Mouse (Mus musculus) embryonic facial prominence, embryonic 15.5 days (tissue): Measurements from ENCODE around the gene Pds5a. TPM values are rescaled to one million over a fixed set of nuclear protein-coding genes. Genes with fewer than 3 reads are reported as not detected.

Source experiments
- ATAC-seq: fragments of 200-750 bp; cut with Nextera tagmentation; 2 replicates; pipeline ENCODE4 v1.8.0; 2017; ENCODE audit warnings: low read depth, moderate TSS enrichment; ENCODE audit not compliant: insufficient number of reproducible peaks, low FRiP score, low TSS enrichment
- H3K27ac ChIP-seq: fragments of 300-500 bp; sonication (generic); replicated peaks from 2 replicates; pipeline ENCODE4 v1.5.1; 2015; ENCODE audit warnings: mild to moderate bottlenecking, inconsistent platforms
- H3K27me3 ChIP-seq: fragments of 300-500 bp; sonication (generic); 2 replicates; pipeline ENCODE4 v1.6.1; 2015; ENCODE audit warnings: inconsistent platforms
- H3K36me3 ChIP-seq: fragments of 300-500 bp; sonication (generic); 2 replicates; pipeline ENCODE4 v1.6.1; 2015; ENCODE audit warnings: mild to moderate bottlenecking, inconsistent platforms
- H3K4me1 ChIP-seq: fragments of 300-500 bp; sonication (generic); 2 replicates; pipeline ENCODE4 v1.6.1; 2015; ENCODE audit warnings: inconsistent platforms
- H3K4me2 ChIP-seq: fragments of 300-500 bp; sonication (generic); replicated peaks from 2 replicates; pipeline ENCODE4 v1.6.1; 2015; ENCODE audit warnings: mild to moderate bottlenecking, inconsistent platforms
- H3K4me3 ChIP-seq: fragments of 300-500 bp; sonication (generic); replicated peaks from 2 replicates; pipeline ENCODE4 v1.5.1; 2015; ENCODE audit warnings: mild to moderate bottlenecking, inconsistent platforms
- H3K9ac ChIP-seq: fragments of 300-500 bp; sonication (generic); 2 replicates; pipeline ENCODE4 v1.6.1; 2015; ENCODE audit warnings: inconsistent platforms
- H3K9me3 ChIP-seq: fragments of 300-500 bp; sonication (generic); replicated peaks from 2 replicates; pipeline ENCODE4 v1.6.1; 2016; ENCODE audit warnings: inconsistent platforms
- WGBS: fragments of 180-500 bp; shearing (Covaris S2); methylation state at CpG from one replicate; pipeline ENCODE4 v1.1.7; 2015; 5-methylcytosine and 5-hydroxymethylcytosine counted together
- polyA plus RNA-seq: library from polyadenylated mRNA; unstranded; fragments of >200 nt; fragmentation: Nextera tagmentation; extraction: Ambion mirVana; gene quantifications from 2 replicates; pipeline ENCODE4 v1.2.1, GENCODE M21; 2015

The Pds5a gene
- polyA plus RNA-seq, 1 experiment from 2014 or later = 57.4 TPM

DNA sequence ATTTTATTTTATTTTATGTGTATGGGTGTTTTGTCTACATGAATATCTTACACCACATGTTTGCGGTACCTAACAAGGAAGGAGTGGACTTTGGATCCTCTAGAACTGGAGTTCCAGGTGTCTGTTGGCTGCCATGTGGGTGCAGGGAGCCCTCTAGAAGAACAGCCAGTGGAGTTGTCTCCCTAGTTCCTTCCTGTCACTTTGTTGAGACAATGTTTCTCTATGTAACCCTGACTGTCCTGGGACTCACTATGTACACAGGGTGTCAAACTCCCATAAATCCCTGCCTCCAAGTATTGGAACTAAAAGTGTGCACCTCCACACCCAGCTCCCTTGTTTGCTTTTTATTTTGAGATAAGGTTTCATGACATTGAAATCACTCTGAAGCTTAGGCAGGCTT, 13.4 kb upstream of the Pds5a start:
- ATAC-seq = no peak
- no peak overlapping the region for H3K27ac ChIP-seq
- no peaks in the 10 kb centered on the region for H3K27me3 ChIP-seq
- no peak overlapping the region for H3K9ac ChIP-seq
- H3K4me1 ChIP-seq = no peaks in the 10 kb centered on the region
- no peaks in the 10 kb centered on the region for H3K9me3 ChIP-seq
- WGBS = 100% methylated on average over 1 of the region's 1 CpGs
- H3K36me3 ChIP-seq = no peaks in the 10 kb centered on the region
- no peak overlapping the region for H3K4me3 ChIP-seq
- no peak overlapping the region for H3K4me2 ChIP-seq

DNA sequence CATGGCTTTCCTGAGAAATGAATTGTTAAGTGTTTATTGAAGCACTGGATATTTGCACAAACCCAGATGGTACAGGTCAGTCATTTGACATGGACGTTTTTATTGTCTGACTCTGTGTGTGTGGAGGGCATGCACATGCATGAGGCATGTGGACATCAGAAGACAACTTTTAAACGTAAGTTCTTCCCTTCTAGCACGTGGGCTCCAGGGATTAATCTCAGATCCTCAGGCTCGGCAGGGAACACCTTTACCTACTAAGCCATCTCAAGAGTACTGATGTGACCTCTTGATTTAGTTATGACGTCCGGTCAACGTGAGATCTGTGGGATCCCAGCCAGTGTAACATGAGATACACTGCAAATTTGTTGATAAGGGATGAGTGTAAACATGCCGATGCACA, 12.2 kb upstream of the Pds5a start:
- H3K9me3 ChIP-seq = no peaks in the 10 kb centered on the region
- H3K27me3 ChIP-seq = no peaks in the 10 kb centered on the region
- ATAC-seq = no peak
- H3K9ac ChIP-seq = no peak overlapping the region
- no peak overlapping the region for H3K4me3 ChIP-seq
- no peaks in the 10 kb centered on the region for H3K4me1 ChIP-seq
- no peak overlapping the region for H3K4me2 ChIP-seq
- no peak overlapping the region for H3K27ac ChIP-seq
- H3K36me3 ChIP-seq = no peaks in the 10 kb centered on the region
- WGBS = 51% methylated on average over 8 of the region's 8 CpGs

DNA sequence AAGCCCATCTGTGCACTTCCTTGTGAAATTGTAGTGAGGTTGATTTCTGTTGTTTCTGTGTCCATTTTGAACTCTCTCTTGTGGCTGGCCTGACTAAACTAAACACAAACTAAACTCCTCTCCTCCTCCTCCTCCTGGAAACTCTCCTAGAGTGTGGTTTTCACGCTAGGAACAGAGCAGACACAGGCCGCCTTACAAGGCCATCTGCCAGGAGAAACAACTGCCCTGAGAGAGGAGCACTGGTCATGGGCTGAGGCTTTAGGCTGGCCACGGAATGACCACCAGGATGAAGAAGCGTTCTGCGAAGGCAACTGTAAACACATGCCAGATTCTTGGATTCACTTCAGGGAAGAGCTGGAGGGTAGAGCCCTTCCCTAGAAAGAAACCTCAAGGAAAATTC, 8.9 kb upstream of the Pds5a start:
- 59% methylated on average over 5 of the region's 5 CpGs for WGBS
- no peaks in the 10 kb centered on the region for H3K36me3 ChIP-seq
- no peaks in the 10 kb centered on the region for H3K27me3 ChIP-seq
- no peak overlapping the region for H3K27ac ChIP-seq
- H3K4me2 ChIP-seq = no peak overlapping the region
- ATAC-seq = no peak
- H3K4me1 ChIP-seq = no peaks in the 10 kb centered on the region
- H3K4me3 ChIP-seq = no peak overlapping the region
- H3K9ac ChIP-seq = no peak overlapping the region
- H3K9me3 ChIP-seq = no peaks in the 10 kb centered on the region

DNA sequence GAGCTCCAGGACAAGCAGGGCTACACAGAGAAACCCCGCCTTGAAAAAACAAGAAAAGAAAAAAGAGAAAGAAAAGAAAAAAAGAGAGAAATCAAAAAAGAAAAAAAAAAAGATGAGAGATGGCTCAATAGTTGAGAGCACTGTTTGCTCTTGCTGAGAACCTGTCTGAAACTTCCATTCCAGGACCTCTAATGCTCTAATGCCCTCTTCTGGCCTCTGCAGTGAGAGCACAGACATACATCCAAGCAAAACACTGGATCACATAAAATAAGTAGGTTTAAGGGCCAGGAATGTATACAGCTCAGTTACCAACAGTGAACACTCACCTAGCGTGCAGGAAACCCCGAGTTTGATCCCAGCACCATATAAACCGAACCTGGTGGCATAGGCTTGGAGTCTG, 8.1 kb upstream of the Pds5a start:
- no peaks in the 10 kb centered on the region for H3K9me3 ChIP-seq
- no peaks in the 10 kb centered on the region for H3K27me3 ChIP-seq
- no peak overlapping the region for H3K4me3 ChIP-seq
- H3K36me3 ChIP-seq = no peaks in the 10 kb centered on the region
- H3K4me1 ChIP-seq = no peaks in the 10 kb centered on the region
- H3K4me2 ChIP-seq = no peak overlapping the region
- no peak overlapping the region for H3K27ac ChIP-seq
- 77% methylated on average over 4 of the region's 4 CpGs for WGBS
- no peak for ATAC-seq
- no peak overlapping the region for H3K9ac ChIP-seq

DNA sequence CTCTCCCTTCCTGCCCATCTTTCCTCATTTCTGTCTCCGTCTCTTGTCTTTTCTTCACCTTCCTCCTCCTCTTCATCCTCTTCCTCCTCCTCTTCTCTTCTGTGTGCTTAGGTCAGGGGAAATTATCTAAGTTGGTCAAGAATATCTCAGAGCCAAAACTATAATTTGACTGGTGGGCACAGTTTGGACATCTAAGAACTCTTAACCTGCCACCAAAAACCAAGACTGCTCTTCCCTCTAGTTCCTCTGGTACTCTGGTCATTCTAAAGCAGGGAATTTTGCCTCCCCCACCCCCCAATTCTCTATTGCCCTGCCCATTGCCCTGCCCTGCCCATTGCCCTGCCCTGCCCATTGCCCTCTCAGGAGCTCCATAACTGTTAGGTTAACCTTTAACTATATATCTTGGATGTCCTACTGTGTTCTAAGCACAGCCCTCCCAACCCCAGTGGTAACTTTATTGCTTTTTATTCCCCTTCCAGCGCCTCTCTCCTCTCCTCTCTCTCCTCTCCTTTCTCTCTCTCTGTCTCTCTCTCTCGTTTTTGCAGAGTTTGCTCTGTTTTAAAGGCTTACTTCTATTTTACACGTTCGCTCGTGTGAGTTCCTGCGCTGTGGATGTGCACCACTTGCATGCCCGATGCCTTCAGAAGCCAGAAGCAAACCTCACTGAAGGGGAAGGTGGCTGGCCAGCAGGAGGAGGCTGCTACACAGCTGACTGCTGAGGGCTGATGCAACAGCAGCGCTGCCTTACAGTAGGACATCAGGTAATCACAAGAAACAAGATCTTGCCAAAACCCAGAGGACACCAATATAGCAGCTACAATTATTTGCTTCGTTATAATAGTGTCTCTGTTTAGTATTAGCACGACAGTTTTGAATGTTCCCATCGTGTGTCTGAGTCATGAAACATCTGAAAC, 6.9 kb upstream of the Pds5a start:
- Histone ChIP-seq H3K27ac (no peak overlapping the region), H3K4me1 (no peaks in the 10 kb centered on the region), H3K9ac (no peak overlapping the region), H3K4me2 (no peak overlapping the region), H3K36me3 (no peaks in the 10 kb centered on the region), H3K9me3 (no peaks in the 10 kb centered on the region), H3K27me3 (no peaks in the 10 kb centered on the region), H3K4me3 (no peak overlapping the region)
- 71% methylated on average over 12 of the region's 12 CpGs for WGBS
- no peak for ATAC-seq

DNA sequence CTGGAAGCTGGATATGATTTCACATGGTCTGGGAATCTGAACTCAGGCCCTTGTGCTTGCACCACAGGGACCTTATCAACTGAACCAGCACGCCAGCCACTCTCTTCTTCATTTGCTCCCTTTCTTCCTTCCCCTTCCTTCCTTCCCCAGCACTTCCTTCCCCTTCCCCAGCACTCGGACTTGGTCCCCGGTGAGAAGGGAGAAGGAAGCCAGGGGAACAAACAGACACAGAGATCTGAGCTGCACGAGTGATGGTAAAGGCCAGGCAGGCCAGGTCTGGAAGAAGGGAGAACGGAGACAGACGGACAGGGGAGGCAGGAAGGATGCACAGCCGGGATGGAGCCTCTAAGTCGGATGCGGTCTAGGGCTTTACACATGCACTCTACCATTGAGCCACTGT, 5.2 kb upstream of the Pds5a start:
- 68% methylated on average over 9 of the region's 9 CpGs for WGBS
- H3K27ac ChIP-seq = no peak overlapping the region
- H3K27me3 ChIP-seq = no peaks in the 10 kb centered on the region

DNA sequence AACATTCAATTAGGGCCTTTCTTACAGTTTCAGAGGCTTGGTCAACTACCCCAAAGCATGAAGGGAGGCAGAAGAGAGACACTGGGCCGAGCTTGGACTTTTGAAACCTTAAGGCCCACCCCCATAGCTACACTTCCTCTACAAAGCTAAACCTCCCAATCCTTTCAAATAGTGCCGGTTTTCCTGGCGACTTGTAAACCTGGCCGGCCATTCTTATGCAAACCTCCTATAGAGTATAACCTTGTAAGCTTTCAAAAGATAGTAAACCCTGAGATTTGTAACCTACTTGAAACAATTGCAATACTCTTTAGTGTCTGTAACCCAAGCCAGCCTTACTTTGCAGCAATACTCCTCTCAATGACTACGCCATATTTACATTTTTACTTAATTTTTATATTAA, 2.0 kb upstream of the Pds5a start:
- Histone ChIP-seq H3K4me1 (peaks cover 18% of the 10 kb centered on the region), H3K27ac (no peak overlapping the region), H3K9ac (no peak overlapping the region), H3K36me3 (0 out of 2 replicates have a peak, but pooled peaks cover under 1% of the 10 kb centered on the region), H3K9me3 (no peaks in the 10 kb centered on the region), H3K4me3 (no peak overlapping the region), H3K27me3 (no peaks in the 10 kb centered on the region), H3K4me2 (no peak overlapping the region)
- 86% methylated on average over 5 of the region's 5 CpGs for WGBS
- no peak for ATAC-seq

More for the DNA sequence above, 5.2 kb upstream of the Pds5a start:
- no peaks in the 10 kb centered on the region for H3K9me3 ChIP-seq
- H3K4me2 ChIP-seq = no peak overlapping the region
- no peaks in the 10 kb centered on the region for H3K36me3 ChIP-seq
- ATAC-seq = no peak
- peaks cover 6% of the 10 kb centered on the region; the same call in 1 of the 2 replicates for H3K4me1 ChIP-seq
- H3K9ac ChIP-seq = no peak overlapping the region
- no peak overlapping the region for H3K4me3 ChIP-seq

- WGBS = 70% methylated on average over 10 of the region's 10 CpGs
These were observed 1.1 kb upstream of the Pds5a start for GRCm38 (mm10) chr5:65699146-65699545.

DNA sequence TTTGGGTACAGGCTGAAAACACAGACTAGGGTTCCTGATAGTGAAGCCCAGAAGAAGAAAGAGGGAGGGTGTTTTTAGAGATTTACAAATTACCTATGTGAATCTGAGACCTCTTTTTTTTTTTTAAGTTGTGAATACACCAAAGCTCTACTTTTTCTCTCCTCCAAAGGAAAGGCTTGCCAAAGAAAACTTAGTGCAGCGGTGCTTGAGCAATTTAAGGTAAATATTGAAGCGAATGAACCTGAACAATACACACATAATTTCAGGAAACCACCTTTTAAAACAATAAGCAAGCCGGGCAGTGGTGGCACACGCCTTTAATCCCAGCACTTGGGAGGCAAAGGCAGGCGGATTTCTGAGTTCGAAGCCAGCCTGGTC, 675 bp upstream of the Pds5a start:
- no peak for ATAC-seq
- 14% methylated on average over 6 of the region's 6 CpGs for WGBS
- peak overlapping the region; percentile 60 for H3K4me2 ChIP-seq

More at GRCm38 (mm10) chr5:65699146-65699545, 1.1 kb upstream of the Pds5a start:
- H3K4me2 ChIP-seq = peak overlapping the region; percentile 60
- no peak for ATAC-seq
- peak overlapping the region; percentile 97 for H3K27ac ChIP-seq
- H3K36me3 ChIP-seq = 0 out of 2 replicates have a peak, but pooled peaks cover 6% of the 10 kb centered on the region
- H3K4me3 ChIP-seq = peak overlapping the region; percentile 95
- no peaks in the 10 kb centered on the region for H3K9me3 ChIP-seq
- peak overlapping the region; percentile 5; the same call in 1 of the 2 replicates for H3K9ac ChIP-seq
- H3K4me1 ChIP-seq = peaks cover 19% of the 10 kb centered on the region
- H3K27me3 ChIP-seq = no peaks in the 10 kb centered on the region

GRCm38 (mm10) chr5:65697486-65697835, 612 bp downstream of the Pds5a start:
- peak; percentile 56 for ATAC-seq
- peak overlapping the region; percentile 97 for H3K27ac ChIP-seq
- peak overlapping the region; percentile 99 for H3K9ac ChIP-seq
- no peaks in the 10 kb centered on the region for H3K9me3 ChIP-seq
- peak overlapping the region; percentile 60 for H3K4me2 ChIP-seq
- under 1% methylated on average over 48 of the region's 49 CpGs for WGBS
- no peaks in the 10 kb centered on the region for H3K27me3 ChIP-seq
- peak overlapping the region; percentile 95 for H3K4me3 ChIP-seq
- peaks cover 8% of the 10 kb centered on the region; the same call in 1 of the 2 replicates for H3K36me3 ChIP-seq
- peaks cover 19% of the 10 kb centered on the region for H3K4me1 ChIP-seq

More for the DNA sequence above, 675 bp upstream of the Pds5a start:
- Histone ChIP-seq H3K9me3 (no peaks in the 10 kb centered on the region), H3K27ac (peak overlapping the region; percentile 97), H3K27me3 (no peaks in the 10 kb centered on the region), H3K9ac (peak overlapping the region; percentile 99), H3K4me1 (peaks cover 19% of the 10 kb centered on the region), H3K36me3 (0 out of 2 replicates have a peak, but pooled peaks cover 6% of the 10 kb centered on the region), H3K4me3 (peak overlapping the region; percentile 95)

DNA sequence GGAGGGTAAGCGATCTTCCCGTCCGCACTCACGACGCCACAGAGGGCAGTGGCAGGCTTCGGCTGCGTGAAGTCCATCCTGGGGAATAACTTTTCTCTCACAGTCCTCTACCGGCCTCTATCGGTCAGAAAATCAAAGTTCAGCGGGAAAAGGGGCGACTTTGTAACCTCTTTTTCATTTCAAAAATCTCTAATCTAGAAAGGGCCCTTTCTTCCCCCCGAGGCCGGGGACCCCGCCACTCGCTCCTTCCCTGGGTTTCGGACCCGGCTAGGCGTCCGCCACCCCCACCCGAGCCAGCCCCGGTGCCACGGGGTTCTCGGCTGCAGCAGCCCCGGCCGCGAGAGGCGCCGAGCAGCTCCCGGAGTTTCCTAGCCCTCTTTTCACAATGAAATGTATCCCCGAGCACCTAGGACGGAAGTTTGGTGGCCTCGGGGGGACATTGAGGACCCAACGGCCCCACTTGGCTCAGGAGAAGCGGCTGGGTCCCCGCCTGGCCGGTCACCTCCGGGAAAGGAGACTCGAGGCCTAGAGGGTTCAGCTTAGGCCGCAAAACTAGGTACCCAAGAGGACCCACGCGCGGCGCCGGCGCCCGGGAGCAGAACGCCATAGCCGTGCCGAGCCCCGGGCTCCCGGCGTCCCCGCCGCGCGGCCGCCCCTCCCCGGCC, 1.1 kb downstream of the Pds5a start:
- Histone ChIP-seq H3K4me1 (peaks cover 19% of the 10 kb centered on the region), H3K4me3 (peak overlapping the region; percentile 95), H3K27ac (peak overlapping the region; percentile 97), H3K9ac (peak overlapping the region; percentile 99), H3K27me3 (no peaks in the 10 kb centered on the region), H3K36me3 (peaks cover 12% of the 10 kb centered on the region; the same call in 1 of the 2 replicates), H3K4me2 (peak overlapping the region; percentile 60), H3K9me3 (no peaks in the 10 kb centered on the region)
- WGBS = under 1% methylated on average over 58 of the region's 58 CpGs
- ATAC-seq = no peak
